Mouse (Mus musculus) left cerebral cortex, postnatal 14 days (tissue): ENCODE results near the gene Vmn1r70. TPM values are rescaled to one million over a fixed set of nuclear protein-coding genes. Genes with fewer than 3 reads are reported as not detected.

Experiments
- DNase-seq, 2 experiments: peaks; one replicate each; pipeline ENCODE4 v3.0.0; 2021 to 2022; ENCODE audit warnings: low spot score in 2 of 2, mixed read lengths in 1 of 2
- intact Hi-C: fragments of 180-260 bp; cut with DNase I; formaldehyde crosslinking; loops from one replicate; pipeline ENCODE4 v1.15.1; 2025
- long read RNA-seq, 2 experiments: library from polyadenylated mRNA; stranded (forward); transcript quantifications; one replicate each; pipeline ENCODE4 v2.0.0; 2021
- total RNA-seq, 2 experiments: library from RNA; stranded (reverse); gene quantifications; 2 replicates each; pipeline ENCODE4 v1.2.3; 2021

The Vmn1r70 gene
- total RNA-seq, result not detected
- long read RNA-seq, experiment 1, result 0 reads
- long read RNA-seq, experiment 2, result 0 reads

GRCm38 (mm10) chr7:10631232-10631631 lies at the start of gene Vmn1r70:
Vmn1r70 (plus strand) TSS chr7:10631532.
- DNase-seq, result no peak
- intact Hi-C loops, result no loop called here

DNA sequence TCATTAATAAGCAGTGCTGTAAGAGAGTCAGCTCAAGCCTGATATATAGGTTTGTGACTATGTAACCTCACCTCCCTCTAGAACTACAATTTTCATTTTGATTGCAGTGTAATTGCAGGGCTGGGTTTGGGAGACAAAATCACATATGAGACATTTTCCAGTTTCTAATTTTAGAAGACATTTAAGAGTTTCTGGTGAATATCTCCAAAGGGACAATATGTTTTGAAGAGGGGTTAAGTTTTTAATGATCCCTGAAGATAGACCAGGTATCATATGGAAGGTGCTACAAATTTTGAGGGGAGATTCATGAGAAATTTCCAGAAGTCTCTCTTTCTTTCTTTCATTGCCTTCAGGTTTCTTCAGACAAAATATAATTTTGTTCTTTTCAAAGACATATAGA lies 17.8 kb upstream of the Vmn1r70 start, which contains the start of gene Vmn1r69:
Vmn1r69 (minus strand) TSS at position 101 of the 400 bp plus-strand sequence.
- no peak for DNase-seq
- intact Hi-C loops, result no loop called here

Other genes with a start within 250 kb of the Vmn1r70 start
- not detected for gene Vmn1r67, start 188.2 kb upstream of the Vmn1r70 start, total RNA-seq
- gene Zik1, start 136.1 kb upstream of the Vmn1r70 start, total RNA-seq, result 10 to 100 TPM; 16.7 to 17.1 TPM
- gene Vmn1r68, start 73.0 kb upstream of the Vmn1r70 start, total RNA-seq, result not detected
- gene Vmn1r69, start 17.9 kb upstream of the Vmn1r70 start, total RNA-seq, result not detected
- not detected for gene Nlrp4b, start 56.3 kb downstream of the Vmn1r70 start, total RNA-seq
- not detected for gene Vmn1r71, start 122.8 kb downstream of the Vmn1r70 start, total RNA-seq